9 mouse cellular contexts compared by ENCODE assay signal in genomic region chr2:76115696-76116095, GRCm38 (mm10).
DNase-seq lines count a peak whose midpoint lies in the region; ATAC-seq and TF ChIP-seq lines count a peak whose summit lies in the region.
"Had no signal": no experiment of that assay in that cellular context is flagged by ENCODE, and none has a peak within 500 bp of the region (broad histone marks: within the 10 kb centered on the region; RNA-seq: fewer than 3 reads in every experiment).

No protein-coding gene starts in this region.

- no peak for TF ChIP-seq POLR2A in brain, embryonic 14.5 days (IDR thresholded peaks at IDR 0.05; ENCODE audit: borderline replicate concordance, extremely low read depth, insufficient read depth, insufficient read length, poor library complexity, severe bottlenecking)

- intact Hi-C loops in heart, postnatal 14 days (cut with DNase I) = no loop called here

- H3K4me2 ChIP-seq in midbrain, embryonic 11.5 days = no peak overlapping the region
- H3K4me2 ChIP-seq in midbrain, embryonic 13.5 days (replicated peaks) = no peak overlapping the region

- H3K36me3 ChIP-seq in midbrain, embryonic 11.5 days (ENCODE audit: control insufficient read depth, insufficient read depth, low read length) = no peaks in the 10 kb centered on the region
- H3K36me3 ChIP-seq in midbrain, embryonic 13.5 days = no peaks in the 10 kb centered on the region

- H3K4me3 ChIP-seq in midbrain, embryonic 11.5 days (ENCODE audit: low read depth, low read length) = no peak overlapping the region
- no peak overlapping the region for H3K4me3 ChIP-seq in midbrain, embryonic 13.5 days (replicated peaks)
- H3K4me3 ChIP-seq: myocyte had no signal

- ATAC-seq in midbrain, embryonic 11.5 days (ENCODE audit: low FRiP score) = no peak
- no peak for ATAC-seq in midbrain, embryonic 13.5 days

- no peak overlapping the region for H3K27ac ChIP-seq in midbrain, embryonic 11.5 days (ENCODE audit: low read depth, low read length)
- H3K27ac ChIP-seq in midbrain, embryonic 13.5 days = no peak overlapping the region

- no peaks in the 10 kb centered on the region for H3K4me1 ChIP-seq in midbrain, embryonic 11.5 days (ENCODE audit: control insufficient read depth, insufficient read depth, low read length)
- no peaks in the 10 kb centered on the region for H3K4me1 ChIP-seq in midbrain, embryonic 13.5 days (replicated peaks)

- no peaks in the 10 kb centered on the region for H3K27me3 ChIP-seq in midbrain, embryonic 11.5 days (ENCODE audit: control insufficient read depth, insufficient read depth, low read length)
- H3K27me3 ChIP-seq in midbrain, embryonic 13.5 days = no peaks in the 10 kb centered on the region

- TF ChIP-seq CTCF in brain, embryonic 14.5 days (IDR thresholded peaks at IDR 0.05; ENCODE audit: borderline replicate concordance, extremely low read depth, insufficient read depth, insufficient read length) = peak; percentile 70; the same call in 1 of the 2 replicates

- H3K9me3 ChIP-seq in midbrain, embryonic 11.5 days (ENCODE audit: control insufficient read depth, low read length) = no peaks in the 10 kb centered on the region
- H3K9me3 ChIP-seq in midbrain, embryonic 13.5 days = no peaks in the 10 kb centered on the region

- 28% methylated on average over 1 of the region's 1 CpGs for WGBS in midbrain, embryonic 11.5 days
- WGBS in midbrain, embryonic 13.5 days = 15% methylated on average over 1 of the region's 1 CpGs

- peak; percentile 16 to 57 for DNase-seq in cerebellum, adult 18-20 months
- DNase-seq in cerebellum, adult 11-12 months = no peak
- peak; percentile 98 for DNase-seq in midbrain, embryonic 11.5 days (ENCODE audit: low spot score, missing footprints)
- DNase-seq in brain, embryonic 14.5 days (ENCODE audit: low read depth) = peak; percentile 79
- DNase-seq in heart, postnatal 14 days = peak; percentile 49 to 68
- peak; percentile 7 to 30 for DNase-seq in lung, adult 18-20 months
- DNase-seq in telencephalon, adult 2 months (ENCODE audit: low read depth, low spot score) = peak; percentile 46

- no peak overlapping the region for H3K9ac ChIP-seq in midbrain, embryonic 11.5 days (ENCODE audit: low read length)
- no peak overlapping the region for H3K9ac ChIP-seq in midbrain, embryonic 13.5 days (replicated peaks)
